Mouse (Mus musculus): ENCODE data around the gene Zfp13. TPM values are rescaled to one million over a fixed set of nuclear protein-coding genes. Genes with fewer than 3 reads are reported as not detected.
A peak's percentile ranks its signal among the peaks of the same experiment; 100 is the strongest.

The Zfp13 gene
- total and polyA plus RNA-seq, 2 experiments from 2014 or later = 21.5 to 44.0 TPM

GRCm38 (mm10) chr17:23547681-23548443 is 51.4 kb downstream of the Zfp13 start:
- no peaks in the 10 kb centered on the region for H3K27me3 ChIP-seq (ENCODE audit: insufficient read depth, low read length)
- H3K9ac ChIP-seq (replicated peaks; ENCODE audit: low read length) = no peak overlapping the region
- H3K27ac ChIP-seq = no peak overlapping the region
- H3K4me1 ChIP-seq (ENCODE audit: insufficient read depth, low read length) = peaks cover 6% of the 10 kb centered on the region; the same call in 1 of the 2 replicates
- ATAC-seq (no peak), DNase-seq (ENCODE audit: low spot score) (no peak)
- H3K9me3 ChIP-seq (ENCODE audit: low read length) = no peaks in the 10 kb centered on the region
- H3K36me3 ChIP-seq (ENCODE audit: insufficient read depth, low read length) = no peaks in the 10 kb centered on the region
- no peak for TF ChIP-seq CTCF (IDR thresholded peaks at IDR 0.05; ENCODE audit: low read depth)
- 58% methylated on average over 11 of the region's 11 CpGs for WGBS
- H3K4me3 ChIP-seq (ENCODE audit: low read length) = peak overlapping the region; percentile 72
- H3K4me2 ChIP-seq (ENCODE audit: low read depth, low read length) = peak overlapping the region; percentile 65

GRCm38 (mm10) chr17:23546702-23547505 is 52.4 kb downstream of the Zfp13 start:
- H3K36me3 ChIP-seq (ENCODE audit: insufficient read depth, low read length) = no peaks in the 10 kb centered on the region
- DNase-seq (ENCODE audit: low spot score) (peak; percentile 90), ATAC-seq (peak; percentile 14; the same call in 1 of the 2 replicates)
- H3K4me1 ChIP-seq (ENCODE audit: insufficient read depth, low read length) = peaks cover 4% of the 10 kb centered on the region; the same call in 1 of the 2 replicates
- H3K4me3 ChIP-seq (ENCODE audit: low read length) = peak overlapping the region; percentile 72
- no peak for TF ChIP-seq CTCF (IDR thresholded peaks at IDR 0.05; ENCODE audit: low read depth)
- H3K27me3 ChIP-seq (ENCODE audit: insufficient read depth, low read length) = no peaks in the 10 kb centered on the region
- peak overlapping the region; percentile 61 for H3K9ac ChIP-seq (replicated peaks; ENCODE audit: low read length)
- under 1% methylated on average over 42 of the region's 42 CpGs for WGBS
- no peaks in the 10 kb centered on the region for H3K9me3 ChIP-seq (ENCODE audit: low read length)
- H3K27ac ChIP-seq = peak overlapping the region; percentile 74
- peak overlapping the region; percentile 65 for H3K4me2 ChIP-seq (ENCODE audit: low read depth, low read length)

DNA sequence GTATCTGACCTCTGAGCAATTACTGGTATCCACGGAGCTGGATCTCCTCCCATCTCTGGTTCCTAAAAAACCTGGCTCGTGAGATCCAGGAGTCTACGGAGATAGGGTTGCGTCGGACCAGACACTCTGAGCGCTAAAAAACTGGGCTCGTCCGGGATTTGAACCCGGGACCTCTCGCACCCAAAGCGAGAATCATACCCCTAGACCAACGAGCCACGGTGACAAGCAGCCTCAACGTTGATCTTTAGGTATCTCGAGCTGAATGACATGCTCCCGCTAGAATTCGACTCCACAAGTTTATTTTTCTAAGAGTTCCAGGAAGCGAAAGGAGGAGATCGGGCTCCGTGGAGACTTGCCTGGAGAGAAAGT is 53.0 kb downstream of the Zfp13 start:
- peak; percentile 85 for DNase-seq (ENCODE audit: low spot score)
- WGBS = under 1% methylated on average over 20 of the region's 20 CpGs
- H3K27me3 ChIP-seq (ENCODE audit: insufficient read depth, low read length) = no peaks in the 10 kb centered on the region

GRCm38 (mm10) chr17:23545841-23546240 is 53.4 kb downstream of the Zfp13 start:
- Histone ChIP-seq H3K27me3 (ENCODE audit: insufficient read depth, low read length) (no peaks in the 10 kb centered on the region), H3K36me3 (ENCODE audit: insufficient read depth, low read length) (no peaks in the 10 kb centered on the region), H3K4me3 (ENCODE audit: low read length) (peak overlapping the region; percentile 72), H3K9me3 (ENCODE audit: low read length) (no peaks in the 10 kb centered on the region), H3K27ac (no peak overlapping the region), H3K4me2 (ENCODE audit: low read depth, low read length) (peak overlapping the region; percentile 65), H3K4me1 (ENCODE audit: insufficient read depth, low read length) (no peaks in the 10 kb centered on the region), H3K9ac (replicated peaks; ENCODE audit: low read length) (no peak overlapping the region)
- 15% methylated on average over 6 of the region's 6 CpGs for WGBS
- no peak for TF ChIP-seq CTCF (IDR thresholded peaks at IDR 0.05; ENCODE audit: low read depth)
- DNase-seq (ENCODE audit: low spot score) (no peak), ATAC-seq (no peak)

More for the DNA sequence above, 53.0 kb downstream of the Zfp13 start:
- no peaks in the 10 kb centered on the region for H3K36me3 ChIP-seq (ENCODE audit: insufficient read depth, low read length)
- H3K9me3 ChIP-seq (ENCODE audit: low read length) = no peaks in the 10 kb centered on the region
- peak overlapping the region; percentile 65 for H3K4me2 ChIP-seq (ENCODE audit: low read depth, low read length)
- TF ChIP-seq CTCF (IDR thresholded peaks at IDR 0.05; ENCODE audit: low read depth) = no peak
- H3K4me1 ChIP-seq (ENCODE audit: insufficient read depth, low read length) = 0 out of 2 replicates have a peak, but pooled peaks cover 1% of the 10 kb centered on the region
- H3K9ac ChIP-seq (replicated peaks; ENCODE audit: low read length) = peak overlapping the region; percentile 61
- 0 out of 2 replicates have a peak overlapping the region, but pooled peaks have one; percentile 74 for H3K27ac ChIP-seq
- peak overlapping the region; percentile 72 for H3K4me3 ChIP-seq (ENCODE audit: low read length)
- 0 out of 2 replicates have a peak, but pooled peaks have one; percentile 16 for ATAC-seq

GRCm38 (mm10) chr17:23544766-23545165 is 54.5 kb downstream of the Zfp13 start:
- 97% methylated on average over 1 of the region's 1 CpGs for WGBS
- Histone ChIP-seq H3K9ac (replicated peaks; ENCODE audit: low read length) (no peak overlapping the region), H3K4me3 (ENCODE audit: low read length) (no peak overlapping the region), H3K27ac (no peak overlapping the region), H3K27me3 (ENCODE audit: insufficient read depth, low read length) (no peaks in the 10 kb centered on the region), H3K9me3 (ENCODE audit: low read length) (no peaks in the 10 kb centered on the region), H3K4me1 (ENCODE audit: insufficient read depth, low read length) (no peaks in the 10 kb centered on the region), H3K4me2 (ENCODE audit: low read depth, low read length) (no peak overlapping the region), H3K36me3 (ENCODE audit: insufficient read depth, low read length) (no peaks in the 10 kb centered on the region)
- ATAC-seq (no peak), DNase-seq (ENCODE audit: low spot score) (no peak)
- no peak for TF ChIP-seq CTCF (IDR thresholded peaks at IDR 0.05; ENCODE audit: low read depth)

- peaks cover 5% of the 10 kb centered on the region; the same call in 1 of the 2 replicates for H3K27me3 ChIP-seq (ENCODE audit: insufficient read depth, low read length)
- no peak overlapping the region for H3K27ac ChIP-seq
- H3K36me3 ChIP-seq (ENCODE audit: insufficient read depth, low read length) = no peaks in the 10 kb centered on the region
- no peak for DNase-seq (ENCODE audit: low spot score)
- H3K9ac ChIP-seq (replicated peaks; ENCODE audit: low read length) = no peak overlapping the region
- no peak overlapping the region for H3K4me3 ChIP-seq (ENCODE audit: low read length)
- WGBS = 80% methylated on average over 4 of the region's 4 CpGs
- H3K9me3 ChIP-seq (ENCODE audit: low read length) = no peaks in the 10 kb centered on the region
- H3K4me2 ChIP-seq (ENCODE audit: low read depth, low read length) = no peak overlapping the region
- ATAC-seq = no peak
- TF ChIP-seq CTCF (IDR thresholded peaks at IDR 0.05; ENCODE audit: low read depth) = no peak
- no peaks in the 10 kb centered on the region for H3K4me1 ChIP-seq (ENCODE audit: insufficient read depth, low read length)
These were observed 55.3 kb downstream of the Zfp13 start for GRCm38 (mm10) chr17:23543983-23544382.
